In genomic region chr7:144942071-144942743, GRCm38 (mm10) we compare ENCODE assay signal across 8 mouse cellular contexts. TPM values are rescaled to one million over a fixed set of nuclear protein-coding genes. Genes with fewer than 3 reads are reported as not detected.
DNase-seq lines count a peak whose midpoint lies in the region; ATAC-seq and TF ChIP-seq lines count a peak whose summit lies in the region.

No protein-coding gene starts in this region.

- H3K36me3 ChIP-seq in erythroblast, embryonic 14.5 days (ENCODE audit: control insufficient read depth): no peaks in the 10 kb centered on the region; the same call in 1 of the 2 replicates
- H3K36me3 ChIP-seq in limb, embryonic 12.5 days: peaks cover under 1% of the 10 kb centered on the region
- no peaks in the 10 kb centered on the region for H3K36me3 ChIP-seq in myocyte (ENCODE audit: control insufficient read depth, insufficient read depth)

- peaks cover 70% of the 10 kb centered on the region for H3K27me3 ChIP-seq in erythroblast, embryonic 14.5 days (ENCODE audit: control insufficient read depth)
- no peaks in the 10 kb centered on the region for H3K27me3 ChIP-seq in limb, embryonic 12.5 days
- H3K27me3 ChIP-seq in myocyte (ENCODE audit: control insufficient read depth, insufficient read depth, insufficient read length): no peaks in the 10 kb centered on the region

- peak overlapping the region; percentile 57; the same call in 1 of the 2 replicates for H3K9ac ChIP-seq in limb, embryonic 12.5 days (replicated peaks)

- no peaks in the 10 kb centered on the region; the same call in 1 of the 2 replicates for H3K9me3 ChIP-seq in erythroblast, embryonic 14.5 days (ENCODE audit: control insufficient read depth, low read length)
- H3K9me3 ChIP-seq in limb, embryonic 12.5 days: no peaks in the 10 kb centered on the region

- intact Hi-C loops in heart, postnatal 10 days (cut with DNase I): no loop called here
- intact Hi-C loops in gastrocnemius, postnatal 14 days (cut with DNase I; ENCODE audit: low total_unique reads): no loop called here

- H3K4me2 ChIP-seq in limb, embryonic 12.5 days: peak overlapping the region; percentile 91
- peak overlapping the region; percentile 95 for H3K4me2 ChIP-seq in myocyte (ENCODE audit: low read depth)

- H3ac ChIP-seq in myocyte (ENCODE audit: control insufficient read depth, insufficient read length): no peak overlapping the region

- under 1% methylated on average over 35 of the region's 35 CpGs for WGBS in limb, embryonic 12.5 days

- H3K4me3 ChIP-seq in erythroblast, embryonic 14.5 days (replicated peaks): peak overlapping the region; percentile 21
- peak overlapping the region; percentile 78 for H3K4me3 ChIP-seq in limb, embryonic 12.5 days (replicated peaks)
- H3K4me3 ChIP-seq in myocyte: peak overlapping the region; percentile 71

- TF ChIP-seq POLR2A in myocyte (IDR thresholded peaks at IDR 0.05; ENCODE audit: insufficient read length, low read depth): no peak

- peaks cover 5% of the 10 kb centered on the region for H3K4me1 ChIP-seq in erythroblast, embryonic 14.5 days (ENCODE audit: control insufficient read depth)
- H3K4me1 ChIP-seq in limb, embryonic 12.5 days (replicated peaks): peaks cover 32% of the 10 kb centered on the region

- DNase-seq in embryo, embryonic 11 days: peak; percentile 82
- peak; percentile 42 to 61 for DNase-seq in heart, postnatal 10 days
- DNase-seq in gastrocnemius, postnatal 14 days: no peak

- ATAC-seq in erythroblast, adult 5-6 weeks (replicated peaks; ENCODE audit: low FRiP score, poor library complexity, severe bottlenecking): no peak
- ATAC-seq in limb, embryonic 12.5 days (ENCODE audit: insufficient number of reproducible peaks, insufficient read depth, low FRiP score, low TSS enrichment, low read depth): no peak; the same call in 1 of the 2 replicates
- ATAC-seq in cerebellum, adult (ENCODE audit: insufficient number of reproducible peaks, low FRiP score, low TSS enrichment): no peak

- peak overlapping the region; percentile 97 for H3K27ac ChIP-seq in limb, embryonic 12.5 days

- peaks cover 20% of the 10 kb centered on the region for H3K79me2 ChIP-seq in myocyte (ENCODE audit: control insufficient read depth, insufficient read depth)

TF ChIP-seq in myocyte, 11 proteins besides CTCF, POLR2A, EP300 and RAD21:
- TF ChIP-seq MYOD1 (IDR thresholded peaks at IDR 0.05; ENCODE audit: control insufficient read depth in 1 of 3, insufficient read length in 2 of 3, low read depth in 2 of 3): no peak

RNA-seq across cellular contexts. Expression of gene Ccnd1, which starts 2.5 kb away (rescaled TPM):
- 0.08 TPM in 2 replicates for polyA plus RNA-seq in erythroblast, embryonic 14.5 days (2012)
- total RNA-seq in erythroblast, adult 5-6 weeks (2015; ENCODE audit: low replicate concordance): 1.2 and 1.5 TPM in 2 replicates
- total RNA-seq in erythroblast, adult 5-6 weeks (2017; ENCODE audit: low replicate concordance): 0.51 and 2.0 TPM in 2 replicates
- total RNA-seq in heart, postnatal 10 days (2021): 100 to 1,000 TPM in 1 of 2 experiments, 10 to 100 TPM in 1; 89.8 to 102 TPM
- 165 and 178 TPM in 2 replicates for polyA plus RNA-seq in limb, embryonic 12.5 days (2016; fragmentation: Nextera tagmentation; extraction: Ambion mirVana)
- polyA plus RNA-seq in myocyte (2012; fragmentation: generic; extraction: Trizol): 36.6 TPM
- 10 to 100 TPM; 12.5 to 31.5 TPM for total RNA-seq in gastrocnemius, postnatal 14 days (2021)

RNA-seq across cellular contexts. Expression of gene LTO1, which starts 27.3 kb away (rescaled TPM):
- 1.7 and 2.6 TPM in 2 replicates for polyA plus RNA-seq in erythroblast, embryonic 14.5 days (2012)
- 1.2 and 7.5 TPM in 2 replicates for total RNA-seq in erythroblast, adult 5-6 weeks (2015; ENCODE audit: low replicate concordance)
- total RNA-seq in erythroblast, adult 5-6 weeks (2017; ENCODE audit: low replicate concordance): 8.3 and 16.6 TPM in 2 replicates
- total RNA-seq in heart, postnatal 10 days (2021): 10 to 100 TPM; 13.6 to 16.2 TPM
- 26.1 and 27.9 TPM in 2 replicates for polyA plus RNA-seq in limb, embryonic 12.5 days (2016; fragmentation: Nextera tagmentation; extraction: Ambion mirVana)
- 15.4 TPM for polyA plus RNA-seq in myocyte (2012; fragmentation: generic; extraction: Trizol)
- total RNA-seq in gastrocnemius, postnatal 14 days (2021): 1 to 10 TPM; 7.6 to 8.5 TPM

RNA-seq across cellular contexts. Expression of gene Fgf15, which starts 45.9 kb away (rescaled TPM):
- polyA plus RNA-seq in erythroblast, embryonic 14.5 days (2012): not detected in 2 replicates
- total RNA-seq in erythroblast, adult 5-6 weeks (2015; ENCODE audit: low replicate concordance): not detected in 2 replicates
- total RNA-seq in erythroblast, adult 5-6 weeks (2017; ENCODE audit: low replicate concordance): not detected in 2 replicates
- not detected for total RNA-seq in heart, postnatal 10 days (2021)
- polyA plus RNA-seq in limb, embryonic 12.5 days (2016; fragmentation: Nextera tagmentation; extraction: Ambion mirVana): 0.42 and 0.76 TPM in 2 replicates
- not detected for polyA plus RNA-seq in myocyte (2012; fragmentation: generic; extraction: Trizol)
- total RNA-seq in gastrocnemius, postnatal 14 days (2021): not detected

Comparison
In these comparisons a context has a peak if more than half of its experiments do, and no peak if none do; other contexts are left out.
1. H3K4me3 ChIP-seq: peak in every context shown above with its lines; median percentile 78 in limb, embryonic 12.5 days; 71 in myocyte; 21 in erythroblast, embryonic 14.5 days.
2. RNA of gene Ccnd1, which starts 2.5 kb away (total RNA-seq): 89.8 to 102 TPM in heart, postnatal 10 days and 12.5 to 31.5 TPM in gastrocnemius, postnatal 14 days; 0.51 to 2.0 TPM in erythroblast, adult 5-6 weeks; every median in the first group is over 4 times any median in the second.